Mouse (Mus musculus) splenic B cell, adult 2 months (primary cell): Measurements from ENCODE around the gene Ptgfrn.

ENCODE experiments used
- DNase-seq: peaks from one replicate; pipeline ENCODE4 v3.0.0-alpha.2; 2011; ENCODE audit warnings: low read depth, low spot score
- H3K27me3 ChIP-seq: 2 replicates; pipeline ENCODE4 v1.6.1; 2012; ENCODE audit warnings: mild to moderate bottlenecking, low read length, moderate library complexity, mixed read lengths; ENCODE audit not compliant: control insufficient read depth, poor library complexity, insufficient read depth, severe bottlenecking
- H3K36me3 ChIP-seq: 2 replicates; pipeline ENCODE4 v1.6.1; 2012; ENCODE audit warnings: mild to moderate bottlenecking, low read length, moderate library complexity, mixed read lengths; ENCODE audit not compliant: control insufficient read depth, poor library complexity, insufficient read depth, severe bottlenecking

Gene Ptgfrn

DNA sequence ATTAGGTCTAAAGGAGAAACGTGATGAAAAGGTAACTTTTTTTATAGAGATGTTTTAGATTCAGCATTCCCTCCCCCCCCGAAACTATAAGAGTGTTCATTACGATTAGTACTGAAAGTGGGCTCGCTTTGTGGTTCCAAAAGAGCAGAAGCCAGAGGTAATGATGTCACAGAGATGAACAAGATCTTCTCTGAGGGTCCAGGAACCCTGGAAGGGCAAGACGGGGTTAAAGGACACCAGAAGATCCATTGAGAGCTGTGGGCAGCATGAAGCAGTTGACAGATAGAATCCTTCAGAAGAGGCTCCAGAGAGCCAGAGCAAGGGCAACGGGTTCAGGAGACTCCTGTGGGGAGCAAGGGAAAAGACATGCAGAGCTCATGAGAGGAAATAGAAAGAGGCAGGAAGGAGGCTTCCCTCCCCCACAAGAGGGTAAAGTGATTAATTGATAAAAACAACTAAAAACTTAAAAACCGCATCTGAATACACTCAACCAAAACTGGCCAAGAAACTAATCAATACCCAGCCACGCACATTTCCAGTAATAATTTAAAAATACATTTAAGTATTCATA, 88.5 kb downstream of the Ptgfrn start:
- no peak for DNase-seq
- Histone ChIP-seq H3K27me3 (no peaks in the 10 kb centered on the region), H3K36me3 (no peaks in the 10 kb centered on the region)

DNA sequence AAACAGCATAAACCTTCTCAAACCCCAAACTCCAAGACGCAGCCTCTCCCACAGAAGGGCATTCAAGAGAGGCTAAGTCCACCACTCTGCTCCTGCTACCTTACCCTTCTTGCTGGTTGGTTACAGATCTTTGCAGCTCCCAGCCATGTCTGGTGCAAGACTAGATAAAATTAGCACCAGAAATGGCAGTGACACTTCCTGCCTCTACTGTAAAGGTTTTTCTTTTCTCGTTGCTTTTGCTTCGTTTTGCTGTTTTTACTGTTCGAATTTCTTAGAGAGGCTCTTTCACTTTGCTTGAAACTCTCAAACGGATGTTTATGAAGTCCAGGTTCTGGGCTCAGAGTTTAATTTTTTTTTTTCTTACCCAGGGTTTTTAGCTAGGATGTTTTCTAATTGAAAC, 89.0 kb downstream of the Ptgfrn start:
- no peaks in the 10 kb centered on the region for H3K27me3 ChIP-seq
- no peak for DNase-seq
- no peaks in the 10 kb centered on the region for H3K36me3 ChIP-seq

DNA sequence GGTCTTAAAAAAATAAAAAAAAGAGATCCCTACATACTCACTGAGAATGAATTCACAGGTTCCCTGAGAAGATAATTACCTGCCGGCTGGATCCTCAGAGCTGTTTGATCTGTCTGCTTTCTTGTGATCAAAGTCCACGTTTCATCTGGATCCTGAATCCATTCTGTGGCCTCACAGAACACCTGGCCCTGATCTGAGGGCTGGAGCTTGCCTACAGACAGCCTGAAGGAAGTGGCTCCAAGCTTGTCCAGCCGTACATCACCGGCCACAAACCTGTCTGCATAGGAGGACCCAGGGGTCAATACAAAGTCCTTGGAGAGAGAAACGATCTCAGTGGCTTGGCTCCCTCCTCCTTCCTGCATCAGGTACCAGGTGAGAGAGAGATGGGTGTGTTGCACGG, 91.6 kb downstream of the Ptgfrn start:
- no peaks in the 10 kb centered on the region for H3K36me3 ChIP-seq
- DNase-seq = no peak
- H3K27me3 ChIP-seq = no peaks in the 10 kb centered on the region

DNA sequence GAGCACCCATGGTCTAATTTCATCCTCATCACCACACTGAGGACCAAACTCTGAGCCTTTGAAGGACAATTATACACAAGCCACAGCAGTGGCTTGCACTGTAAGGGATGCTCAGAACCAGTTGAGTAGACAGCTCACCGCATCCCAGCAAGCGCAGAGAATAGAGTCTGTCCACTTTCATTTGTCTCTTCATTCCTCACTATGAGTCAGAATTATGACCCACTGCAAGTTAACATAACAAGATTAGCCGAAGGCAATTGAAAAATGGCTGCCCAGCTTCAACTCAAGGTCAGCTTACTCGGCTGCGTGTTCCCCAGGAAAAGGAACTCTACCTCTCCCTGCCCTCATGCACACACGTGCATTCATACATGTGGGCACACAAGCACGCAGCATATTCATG, 94.0 kb downstream of the Ptgfrn start:
- no peak for DNase-seq
- Histone ChIP-seq H3K27me3 (no peaks in the 10 kb centered on the region), H3K36me3 (no peaks in the 10 kb centered on the region)

DNA sequence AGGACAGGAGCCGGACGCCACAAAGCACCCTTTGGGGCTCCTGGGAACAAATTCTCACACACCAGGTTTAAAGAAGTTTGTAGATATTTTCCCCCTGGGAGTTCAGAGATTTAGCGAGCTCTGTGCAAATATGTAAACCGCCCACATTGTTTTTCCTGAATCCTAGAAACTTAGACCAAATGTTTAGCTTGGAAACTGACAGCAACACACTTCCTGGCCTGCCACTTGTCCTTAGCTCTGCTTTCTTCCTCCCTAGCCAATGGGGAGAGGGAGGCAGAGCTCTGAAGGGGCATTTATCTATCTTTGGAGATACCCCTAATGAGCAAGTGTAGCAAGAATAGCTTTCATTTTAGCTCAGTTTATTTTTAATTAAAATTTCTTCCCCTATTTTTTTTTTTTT, 94.8 kb downstream of the Ptgfrn start:
- DNase-seq = no peak
- no peaks in the 10 kb centered on the region for H3K27me3 ChIP-seq
- H3K36me3 ChIP-seq = no peaks in the 10 kb centered on the region

DNA sequence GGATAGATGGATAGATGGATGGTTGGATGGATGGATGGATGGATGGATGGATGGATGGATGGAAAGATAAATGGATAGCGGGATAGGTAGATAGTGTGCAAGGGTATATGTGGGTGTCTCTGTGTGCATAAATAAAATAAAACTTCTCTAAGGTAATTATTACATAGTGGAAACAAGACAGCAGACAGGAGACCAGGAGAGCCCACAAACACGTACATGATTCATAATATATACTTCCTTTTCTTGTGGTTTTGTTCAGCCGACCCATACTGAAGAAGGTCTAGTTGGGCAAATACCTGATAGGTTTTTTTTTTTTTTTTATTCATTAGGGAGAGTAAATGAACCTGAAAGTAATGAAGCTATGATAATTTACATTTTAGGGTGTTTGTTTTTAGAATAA, 96.5 kb downstream of the Ptgfrn start:
- Histone ChIP-seq H3K27me3 (no peaks in the 10 kb centered on the region), H3K36me3 (no peaks in the 10 kb centered on the region)
- peak; percentile 17 for DNase-seq

DNA sequence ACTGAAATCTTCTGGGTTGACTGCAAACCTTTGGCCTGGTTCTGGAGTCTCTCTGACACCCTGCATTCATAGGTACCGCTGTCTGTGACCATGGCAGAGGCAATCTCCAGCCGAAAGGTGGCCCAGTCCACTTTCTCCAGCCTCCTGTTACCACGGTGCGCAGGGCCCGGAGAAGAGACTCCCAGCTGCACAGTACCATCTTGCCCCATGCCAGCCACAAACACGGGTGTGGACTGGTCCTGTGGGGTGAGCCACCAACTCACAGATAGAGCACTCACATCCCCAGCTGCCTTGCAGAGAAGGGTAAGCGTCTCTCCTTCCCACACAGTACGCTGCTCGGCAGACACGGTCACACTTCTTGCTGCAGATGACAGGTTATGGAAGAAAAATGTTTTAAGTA, 97.1 kb downstream of the Ptgfrn start:
- Histone ChIP-seq H3K27me3 (no peaks in the 10 kb centered on the region), H3K36me3 (no peaks in the 10 kb centered on the region)
- no peak for DNase-seq

DNA sequence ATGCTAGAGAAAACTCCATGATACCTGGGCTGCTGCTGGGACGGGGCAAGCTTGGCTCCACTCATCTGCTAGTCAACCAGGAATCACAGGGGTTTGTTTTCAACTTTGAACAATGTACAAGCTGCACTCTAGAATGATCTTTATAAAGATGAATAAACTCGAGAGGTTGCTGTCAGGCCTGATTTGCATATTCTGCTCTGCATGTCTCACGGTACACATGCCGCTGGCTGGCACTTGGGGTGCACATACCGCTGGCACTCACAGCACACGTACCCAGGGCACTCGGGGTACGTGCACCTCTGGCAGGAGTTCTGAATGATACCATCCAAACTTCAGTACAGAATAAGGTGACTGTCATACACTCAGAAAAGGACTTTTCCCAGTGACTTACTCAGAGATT, 97.5 kb downstream of the Ptgfrn start:
- DNase-seq = peak; percentile 28

DNA sequence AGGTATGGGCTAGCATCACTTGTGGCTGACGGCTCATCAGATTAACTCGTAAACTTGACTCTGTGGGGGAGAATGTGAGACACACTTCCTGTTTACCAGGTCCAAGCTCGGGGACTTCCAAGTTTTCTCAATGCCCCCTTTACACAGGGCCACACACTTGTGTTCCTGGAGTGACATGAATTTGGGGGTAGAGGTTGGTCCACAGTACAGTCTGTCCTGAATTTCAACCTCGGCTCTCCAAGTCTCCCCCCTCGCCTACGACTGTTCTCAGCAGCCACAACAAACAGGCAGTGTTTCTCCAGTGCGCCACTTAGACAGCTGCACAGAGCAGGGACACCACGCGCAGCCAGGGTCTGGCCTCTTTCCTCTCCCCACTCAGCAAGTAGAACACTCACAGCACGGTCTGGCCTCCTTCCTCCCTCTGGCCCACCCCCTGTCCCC, 97.9 kb downstream of the Ptgfrn start:
- no peaks in the 10 kb centered on the region for H3K36me3 ChIP-seq
- no peaks in the 10 kb centered on the region for H3K27me3 ChIP-seq
- peak; percentile 11 for DNase-seq

More for the DNA sequence above, 97.5 kb downstream of the Ptgfrn start:
- Histone ChIP-seq H3K27me3 (no peaks in the 10 kb centered on the region), H3K36me3 (no peaks in the 10 kb centered on the region)

DNA sequence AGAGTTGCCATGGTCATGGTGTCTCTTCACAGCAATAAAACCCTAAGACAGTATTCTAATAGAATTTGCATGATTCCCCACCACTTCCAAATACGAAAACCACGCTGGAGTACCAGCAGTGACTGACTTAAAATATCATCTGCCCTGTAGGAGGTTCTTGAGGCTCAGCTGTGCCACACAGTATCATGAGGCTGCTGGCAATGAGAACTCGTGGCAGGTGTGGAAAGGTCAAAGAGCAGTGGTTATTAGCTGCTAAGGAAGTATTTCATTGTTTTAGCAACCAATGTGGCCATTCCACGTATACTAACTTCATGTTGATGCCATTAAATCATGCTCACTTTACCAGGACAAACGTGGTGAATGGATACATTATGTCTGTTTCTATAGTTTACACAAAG, 98.9 kb downstream of the Ptgfrn start:
- no peaks in the 10 kb centered on the region for H3K27me3 ChIP-seq
- no peaks in the 10 kb centered on the region for H3K36me3 ChIP-seq
- no peak for DNase-seq

DNA sequence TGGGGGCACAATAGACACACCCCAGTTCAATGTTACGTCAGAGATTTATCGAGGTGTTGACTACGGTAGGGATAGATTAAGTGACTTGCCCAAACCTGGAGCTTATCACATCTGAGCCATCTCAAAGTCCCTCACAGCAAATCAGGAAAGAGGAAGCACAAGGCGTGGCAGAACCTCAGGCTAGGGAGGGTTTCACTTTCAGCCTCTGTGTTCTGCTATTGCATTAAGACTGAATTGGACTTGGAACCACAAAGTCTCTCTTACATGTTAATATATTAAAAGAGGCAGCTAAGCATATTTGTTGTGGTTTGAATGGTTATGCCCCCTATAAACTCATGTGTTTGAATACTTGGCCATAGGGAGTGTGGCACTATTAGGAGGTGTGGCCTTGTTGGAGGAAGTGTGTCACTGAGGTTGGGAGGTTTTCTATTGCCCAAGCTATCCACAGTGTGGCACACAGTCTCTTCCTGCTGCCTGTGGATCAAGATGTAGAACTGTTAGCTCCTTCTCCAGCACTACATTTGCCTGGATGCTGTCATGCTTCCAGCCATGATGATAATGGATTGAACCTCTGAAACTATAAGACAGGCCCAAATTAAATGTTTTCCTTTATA, 99.4 kb downstream of the Ptgfrn start:
- no peaks in the 10 kb centered on the region for H3K36me3 ChIP-seq
- no peaks in the 10 kb centered on the region for H3K27me3 ChIP-seq
- DNase-seq = peak; percentile 67

DNA sequence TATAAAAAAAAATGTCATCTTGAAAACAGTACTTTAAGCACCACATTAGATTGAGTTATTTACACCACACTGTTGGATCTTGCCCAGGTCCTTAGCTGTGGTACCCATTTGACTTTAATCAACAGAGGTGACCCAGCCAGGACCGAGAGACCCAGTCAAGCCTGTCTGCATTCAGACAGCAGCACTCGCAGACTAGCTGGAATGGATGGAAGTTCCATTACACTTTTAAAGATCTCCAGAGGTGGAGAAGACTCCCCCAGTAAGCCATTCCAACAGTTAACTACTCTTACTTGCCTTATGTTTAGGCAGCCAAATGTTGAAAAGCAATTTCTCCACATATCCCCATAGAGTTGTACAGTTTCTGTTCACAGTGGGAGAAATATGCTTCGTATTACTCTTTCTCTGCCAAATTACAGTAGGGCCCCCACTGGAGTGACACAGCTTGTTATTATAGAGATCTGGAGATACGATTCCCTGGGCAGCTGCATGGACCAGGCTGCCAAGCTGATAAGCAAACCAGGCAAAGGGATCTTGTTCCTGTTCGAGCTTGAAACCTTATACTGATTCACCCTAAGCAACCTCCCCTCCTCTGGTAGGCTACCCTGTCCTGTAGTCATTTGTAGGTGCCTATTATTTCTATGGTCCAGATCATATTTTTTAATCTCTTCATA, 102.8 kb downstream of the Ptgfrn start:
- no peak for DNase-seq
- Histone ChIP-seq H3K27me3 (no peaks in the 10 kb centered on the region), H3K36me3 (no peaks in the 10 kb centered on the region)

DNA sequence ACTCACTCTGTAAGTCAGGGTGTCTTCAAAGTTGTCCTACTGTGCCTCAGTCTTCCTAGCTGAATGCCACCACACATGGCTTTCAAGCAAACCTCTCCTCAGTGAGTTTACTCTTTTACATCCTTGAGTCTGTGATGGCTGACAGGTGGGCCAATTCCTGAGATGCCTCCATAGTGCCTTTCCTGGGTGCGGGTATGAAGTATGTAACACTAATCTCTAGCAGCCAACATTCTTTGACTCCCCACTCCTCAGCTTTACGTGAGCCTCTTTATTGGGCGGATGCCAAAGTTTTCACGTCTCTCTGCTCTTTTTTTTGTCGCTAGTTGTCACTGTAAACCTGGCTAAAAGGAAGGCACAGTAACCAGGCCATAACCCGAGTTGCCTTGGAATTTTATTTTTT, 104.7 kb downstream of the Ptgfrn start:
- no peaks in the 10 kb centered on the region for H3K36me3 ChIP-seq
- H3K27me3 ChIP-seq = no peaks in the 10 kb centered on the region
- no peak for DNase-seq

DNA sequence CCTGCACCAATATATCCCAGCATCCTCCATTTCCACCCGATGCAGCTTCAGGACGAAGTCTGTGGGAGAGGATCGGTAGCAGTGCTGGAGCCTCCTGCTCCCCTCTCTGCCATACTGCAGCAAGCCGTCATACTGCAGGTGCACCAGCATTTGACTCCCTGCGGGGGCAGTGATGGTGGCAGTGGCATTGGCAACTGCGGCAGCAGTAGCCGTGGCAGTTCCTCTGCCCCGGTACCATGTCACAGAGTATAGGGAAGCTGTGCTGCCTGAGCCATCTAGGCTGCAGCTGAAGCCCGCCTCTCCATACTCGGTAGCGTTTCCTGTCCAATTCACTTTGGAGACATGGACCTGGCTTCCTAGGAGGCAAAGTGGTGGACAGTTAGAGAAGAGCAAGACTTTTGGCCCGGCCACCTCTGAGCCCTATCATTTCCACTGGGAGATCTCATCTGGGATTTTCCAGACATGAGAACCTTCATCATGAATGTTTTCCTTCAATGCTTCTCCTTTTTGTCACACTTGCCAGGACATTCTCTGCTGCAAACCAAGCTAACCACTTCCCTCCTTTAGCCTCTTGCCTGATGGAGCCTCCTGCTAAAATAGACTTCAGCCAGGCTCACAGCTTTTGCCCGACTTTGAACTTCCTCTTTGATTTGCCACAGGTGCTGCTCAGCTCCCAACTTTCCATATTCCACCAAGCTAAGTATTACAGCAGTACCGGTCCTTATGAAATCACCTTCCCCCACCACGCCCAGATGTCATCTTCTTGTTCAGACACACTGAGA, 106.3 kb downstream of the Ptgfrn start:
- H3K27me3 ChIP-seq = no peaks in the 10 kb centered on the region
- no peaks in the 10 kb centered on the region for H3K36me3 ChIP-seq
- peak; percentile 18 for DNase-seq

DNA sequence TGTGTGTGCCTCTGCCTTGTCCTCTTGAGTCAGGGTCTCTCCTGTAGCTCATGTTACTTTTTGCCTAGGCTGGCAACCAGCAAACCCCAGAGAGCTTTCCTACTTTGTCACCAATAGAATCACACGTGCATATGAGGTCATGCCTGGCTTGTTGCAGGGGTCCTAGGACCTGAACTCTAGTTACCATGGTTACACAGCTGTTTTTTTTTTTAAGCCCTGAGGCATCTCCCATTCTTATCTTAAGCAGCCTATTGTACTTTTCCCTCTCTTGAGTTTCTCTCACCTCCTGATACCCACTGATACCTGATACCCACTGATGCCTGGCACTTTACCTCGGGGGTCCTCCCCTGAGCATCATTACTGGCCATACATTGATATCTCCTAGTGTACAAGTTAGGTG, 110.3 kb downstream of the Ptgfrn start:
- no peaks in the 10 kb centered on the region for H3K27me3 ChIP-seq
- DNase-seq = no peak

More for the DNA sequence above, 110.3 kb downstream of the Ptgfrn start:
- H3K36me3 ChIP-seq = no peaks in the 10 kb centered on the region
